Mouse (Mus musculus): ENCODE data around the gene Zcchc3. TPM values are rescaled to one million over a fixed set of nuclear protein-coding genes. Genes with fewer than 3 reads are reported as not detected.
"Not testable (repeated sequence)": the region's sequence is repeated elsewhere in the genome, so short reads cannot be mapped to it uniquely, and the experiment has no call there.

The Zcchc3 gene
- total RNA-seq (2021) = 1 to 10 TPM; 9.4 TPM
- long read RNA-seq, experiment 1, transcript Zcchc3-201 (1 exons, 3,073 nt) = major isoform, 23 of 23 reads
- long read RNA-seq, experiment 1, partial matches to known transcripts = 0 of 23 reads
- long read RNA-seq, experiment 1, other reads (novel, unspliced or antisense) = 0 of 23 reads
- long read RNA-seq, experiment 2, transcript Zcchc3-201 (1 exons, 3,073 nt) = major isoform, 28 of 28 reads
- long read RNA-seq, experiment 2, partial matches to known transcripts = 0 of 28 reads
- long read RNA-seq, experiment 2, other reads (novel, unspliced or antisense) = 0 of 28 reads

GRCm38 (mm10) chr2:152414591-152415165 is at the start of gene Zcchc3:
Gene Zcchc3, minus strand, starts transcription at chr2:152415027.
- DNase-seq (ENCODE audit: low spot score in 2 of 2) = peak; percentile 80 to 86

DNA sequence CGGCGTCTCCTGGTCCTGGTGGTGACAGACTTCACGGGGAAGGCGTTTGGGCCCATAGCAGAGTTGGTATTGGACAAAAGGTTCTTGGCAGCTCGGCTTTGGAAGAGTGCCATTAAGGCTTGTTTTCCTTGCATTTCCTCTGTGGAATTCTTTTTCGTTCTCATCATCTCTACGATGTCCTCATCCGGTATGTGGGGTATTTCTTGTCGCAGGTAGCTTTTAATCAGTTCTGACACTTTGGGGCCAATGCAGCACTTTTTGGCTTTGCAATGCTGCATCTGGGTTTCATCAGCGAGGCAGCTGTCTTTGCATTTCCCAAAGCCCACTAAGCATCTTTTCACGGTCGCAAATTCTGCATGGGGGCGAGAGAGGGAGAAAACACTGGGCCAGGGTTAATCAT is 44.4 kb upstream of the Zcchc3 start:
- DNase-seq (ENCODE audit: low spot score in 2 of 2) = no peak

DNA sequence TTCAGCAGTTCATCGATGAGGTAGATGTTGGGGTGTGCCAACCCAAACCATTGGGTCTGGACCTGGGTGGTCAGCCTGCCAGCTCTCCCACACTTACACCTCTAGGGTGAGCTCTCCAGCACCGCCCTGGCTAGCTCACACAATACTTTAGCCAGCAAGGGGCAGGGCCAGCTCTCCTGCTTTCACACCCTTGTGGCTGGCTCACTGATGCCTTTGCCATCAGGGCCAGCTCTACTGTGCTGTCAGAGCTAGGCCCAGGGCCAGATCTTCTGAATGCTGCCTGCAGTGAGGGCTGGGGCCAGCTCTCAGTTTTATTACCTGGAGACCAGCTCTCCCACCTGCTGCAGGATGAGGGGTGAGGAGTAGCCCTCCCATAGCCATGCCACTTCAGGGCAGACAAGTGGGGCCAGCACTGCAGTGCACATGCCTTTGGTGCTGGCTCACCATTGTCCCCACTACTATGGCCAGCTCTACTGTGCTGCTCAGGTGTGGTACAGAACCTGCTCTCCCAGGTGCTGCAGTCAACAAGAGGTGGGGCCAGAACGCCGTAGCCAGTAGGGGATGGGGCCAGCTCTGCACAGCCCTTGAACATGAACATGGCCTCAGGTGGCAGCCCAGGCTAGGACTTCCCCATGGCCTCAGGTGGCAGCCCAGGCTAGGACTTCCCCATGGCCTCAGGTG is 37.4 kb upstream of the Zcchc3 start:
- no peak for DNase-seq (ENCODE audit: low spot score in 2 of 2)

- peak; percentile 69 to 70 for DNase-seq (ENCODE audit: low spot score in 2 of 2)
Measured at GRCm38 (mm10) chr2:152450241-152450640, 35.4 kb upstream of the Zcchc3 start.

- no peak for DNase-seq (ENCODE audit: low spot score in 2 of 2)
Measured at GRCm38 (mm10) chr2:152447461-152447860, 32.6 kb upstream of the Zcchc3 start.

GRCm38 (mm10) chr2:152446642-152447041 is 31.8 kb upstream of the Zcchc3 start:
- DNase-seq (ENCODE audit: low spot score in 2 of 2) = no peak

DNA sequence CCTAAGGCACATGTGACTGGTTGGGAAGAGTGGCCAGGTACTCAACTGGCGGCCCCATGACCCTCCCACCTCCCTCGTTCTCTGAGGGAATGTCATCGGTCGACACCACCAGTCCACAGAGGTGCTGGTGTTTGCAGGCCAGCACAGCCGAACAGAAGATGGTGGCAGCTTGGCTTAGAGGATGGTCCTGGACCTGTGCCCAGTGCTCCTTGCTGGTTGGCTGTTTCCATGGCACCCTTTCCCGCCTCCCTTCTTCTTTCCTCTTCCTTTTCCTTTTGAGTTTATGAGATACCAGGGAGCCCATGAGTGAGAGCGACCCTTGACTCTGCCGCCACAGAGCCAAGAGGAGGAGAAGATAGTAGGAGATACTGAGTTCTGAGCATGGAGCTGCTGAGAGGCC is 28.5 kb upstream of the Zcchc3 start:
- no peak for DNase-seq (ENCODE audit: low spot score in 2 of 2)

GRCm38 (mm10) chr2:152442322-152442721 is 27.5 kb upstream of the Zcchc3 start:
- no peak for DNase-seq (ENCODE audit: low spot score in 2 of 2)

DNA sequence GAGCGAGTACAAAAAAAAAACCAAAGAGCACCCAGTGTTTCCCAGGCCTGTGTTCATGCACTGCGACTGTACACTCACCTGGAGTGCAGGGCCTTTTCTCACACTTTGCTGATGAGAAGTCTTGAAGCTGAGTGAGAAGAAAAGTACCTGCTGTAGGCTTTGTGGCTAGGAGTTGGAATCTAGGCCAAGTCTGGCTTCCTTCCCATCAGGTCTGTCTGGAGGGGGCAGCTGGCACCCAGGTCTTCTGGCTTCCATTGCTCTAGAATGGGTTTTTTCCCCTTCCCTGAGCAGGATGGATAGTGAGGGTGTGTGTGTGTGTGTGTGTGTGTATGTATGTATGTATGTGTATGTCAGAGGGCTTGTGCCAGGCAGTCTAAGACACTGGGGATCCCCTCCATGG is 25.0 kb upstream of the Zcchc3 start:
- no peak for DNase-seq (ENCODE audit: low spot score in 2 of 2)

GRCm38 (mm10) chr2:152438963-152439362 is 24.1 kb upstream of the Zcchc3 start:
- DNase-seq (ENCODE audit: low spot score in 2 of 2) = no peak

DNA sequence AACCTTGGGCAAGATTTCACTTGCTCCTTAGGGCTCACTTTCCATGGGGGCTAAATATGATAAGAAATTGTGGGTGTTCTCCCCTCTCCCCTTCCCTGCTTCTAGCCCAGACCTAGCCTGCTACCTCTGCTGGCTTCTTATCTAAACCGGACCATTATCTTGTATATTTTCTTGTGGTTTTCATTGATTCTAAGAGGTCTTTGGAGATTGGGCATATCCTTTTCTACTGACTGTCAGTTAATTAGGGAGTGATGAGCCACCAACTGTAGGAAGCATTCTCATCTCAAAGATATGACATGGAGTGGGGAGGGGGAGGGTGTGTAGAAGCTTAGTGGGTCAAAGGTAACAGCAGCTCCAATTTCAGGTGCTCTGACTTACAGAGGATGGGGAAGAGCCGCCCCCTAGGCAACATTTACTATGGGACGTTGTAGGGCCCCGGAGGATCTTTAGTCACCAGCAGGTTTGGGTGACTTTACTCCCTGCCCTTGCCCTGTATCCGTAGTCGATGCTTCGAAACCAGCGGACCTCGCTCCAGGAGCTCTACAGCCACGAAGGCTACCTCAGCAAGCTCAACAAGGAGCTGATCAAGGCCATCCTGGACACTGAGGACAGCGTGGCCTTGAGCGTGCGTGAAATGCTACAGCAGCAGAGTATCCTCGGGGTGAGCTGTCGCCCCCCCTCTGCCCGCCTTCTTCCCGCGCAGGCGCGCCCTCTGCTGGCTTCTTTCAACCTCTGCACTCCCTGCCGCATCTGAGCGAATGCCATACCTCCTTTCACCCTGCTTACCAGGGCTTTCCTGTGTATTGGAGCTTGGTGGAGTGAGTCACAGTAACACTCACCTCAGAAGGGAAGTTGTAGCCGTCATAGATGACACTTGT is 22.4 kb upstream of the Zcchc3 start:
- peak; percentile 86 to 89 for DNase-seq (ENCODE audit: low spot score in 2 of 2)

GRCm38 (mm10) chr2:152436405-152436901 is 21.6 kb upstream of the Zcchc3 start:
- no peak for DNase-seq (ENCODE audit: low spot score in 2 of 2)

DNA sequence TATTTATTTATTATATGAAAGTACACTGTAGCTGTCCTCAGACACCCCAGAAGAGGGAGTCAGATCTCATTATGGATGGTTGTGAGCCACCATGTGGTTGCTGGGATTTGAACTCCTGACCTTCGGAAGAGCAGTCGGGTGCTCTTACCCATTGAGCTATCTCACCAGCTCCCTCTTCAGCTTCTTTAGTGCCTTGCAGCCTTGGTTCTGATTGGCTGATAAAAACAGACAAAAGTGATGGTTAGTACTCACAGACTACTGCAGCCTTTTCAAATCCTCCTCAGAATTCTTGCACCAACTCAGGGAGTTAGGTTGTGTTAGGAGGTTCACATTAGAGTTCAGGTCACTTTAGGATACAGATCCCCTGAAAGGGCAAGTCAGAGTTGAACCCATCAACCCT is 13.7 kb upstream of the Zcchc3 start:
- not testable (repeated sequence) for DNase-seq (ENCODE audit: low spot score in 2 of 2)

GRCm38 (mm10) chr2:152427493-152427892 is 12.7 kb upstream of the Zcchc3 start:
- DNase-seq (ENCODE audit: low spot score in 2 of 2) = peak; percentile 36 to 48

DNA sequence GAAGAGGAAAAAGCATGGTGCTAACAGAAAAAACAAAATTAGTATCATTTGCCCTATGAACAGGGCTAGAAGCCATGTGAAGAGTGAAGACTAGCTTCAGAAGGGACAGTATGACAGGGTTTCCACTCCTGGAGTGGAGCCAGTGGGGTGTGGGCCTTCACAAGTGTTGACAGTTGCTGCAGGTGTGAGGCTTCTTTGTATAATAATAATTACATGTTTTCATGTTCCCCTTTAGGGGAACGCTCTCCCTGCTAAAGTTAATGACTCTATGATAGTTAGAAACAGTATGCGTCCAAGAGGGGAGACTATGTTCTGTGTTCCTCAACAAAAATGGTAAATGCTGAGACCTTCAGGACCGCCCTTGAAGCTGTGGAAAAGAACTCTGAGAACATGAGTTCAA is 959 bp upstream of the Zcchc3 start:
- no peak for DNase-seq (ENCODE audit: low spot score in 2 of 2)

DNA sequence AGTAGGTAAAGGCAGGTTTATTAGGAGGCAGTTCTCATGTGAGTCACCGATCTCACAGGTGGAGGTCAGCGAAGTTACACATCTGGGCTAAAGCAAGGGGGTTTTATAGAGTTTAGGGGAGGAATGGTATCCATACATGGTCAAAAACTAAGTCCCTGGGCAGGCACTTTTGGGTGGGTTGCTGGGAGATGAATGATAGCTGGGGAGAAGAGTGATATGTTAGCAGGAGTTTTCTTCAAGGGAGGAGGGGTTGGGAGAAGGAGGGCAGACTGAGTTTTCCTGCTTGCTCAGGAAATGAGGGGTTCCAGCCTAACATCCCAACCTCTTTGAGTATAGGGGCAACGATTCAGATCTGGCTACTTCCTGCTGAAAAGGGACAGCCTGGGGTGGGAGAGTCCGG is 460 bp upstream of the Zcchc3 start, which contains the start of gene 6820408C15Rik:
Gene 6820408C15Rik (plus strand): TSS at position 301 of the 400 bp plus-strand sequence.
- no peak for DNase-seq (ENCODE audit: low spot score in 2 of 2)

DNA sequence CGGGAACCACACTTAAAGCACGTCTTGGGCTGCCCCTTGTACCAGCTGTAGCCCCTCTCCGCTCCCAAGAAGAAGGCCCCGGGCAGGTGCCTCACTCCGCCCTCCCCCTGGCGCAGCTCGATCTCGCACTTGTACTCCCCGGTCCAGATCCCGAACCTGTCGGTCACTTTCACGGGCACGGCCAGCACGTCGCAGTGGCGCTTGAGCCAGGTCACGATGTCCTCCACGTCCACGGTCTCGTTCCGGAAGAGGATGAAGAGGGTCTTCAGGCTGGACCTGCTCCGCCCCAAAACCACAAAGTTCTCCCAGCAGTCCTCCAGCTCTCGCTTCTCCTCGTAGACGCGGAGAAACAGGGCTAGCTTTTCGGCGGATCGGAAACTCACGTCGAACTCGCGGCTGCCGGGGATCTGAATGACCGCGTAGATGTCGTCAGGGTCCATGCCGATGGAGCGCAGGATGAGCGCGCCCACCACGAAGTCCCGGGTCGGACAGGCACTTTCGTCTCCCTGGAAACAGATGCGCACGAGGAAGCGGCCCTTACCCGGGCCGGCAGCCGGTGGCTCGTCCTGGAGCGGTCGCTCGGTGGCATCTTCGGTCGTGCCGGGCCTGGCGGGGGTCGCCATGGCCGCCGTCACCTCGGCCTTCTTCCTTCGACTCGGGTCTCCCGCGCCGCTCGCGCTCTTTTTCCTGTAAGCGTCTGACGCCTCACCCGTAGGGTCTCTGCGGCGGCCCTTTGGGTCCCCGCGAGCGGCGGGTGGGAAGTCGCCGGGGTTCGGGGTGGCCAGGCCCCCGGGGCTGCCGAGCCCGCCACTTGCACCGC is 852 bp downstream of the Zcchc3 start:
- DNase-seq (ENCODE audit: low spot score in 2 of 2) = peak; percentile 11 to 32

- no peak for DNase-seq (ENCODE audit: low spot score in 2 of 2)
Measured at GRCm38 (mm10) chr2:152413158-152413764, 1.6 kb downstream of the Zcchc3 start.

GRCm38 (mm10) chr2:152412526-152413157 is 2.2 kb downstream of the Zcchc3 start:
- no peak for DNase-seq (ENCODE audit: low spot score in 2 of 2)

Data from left cerebral cortex, adult 18-20 months (tissue).